Mouse (Mus musculus) heart, embryonic 11.5 days (tissue): Measurements from ENCODE around the gene Dnajc8. TPM values are rescaled to one million over a fixed set of nuclear protein-coding genes. Genes with fewer than 3 reads are reported as not detected.
A peak's percentile ranks its signal among the peaks of the same experiment; 100 is the strongest.
"Not testable (repeated sequence)": the region's sequence is repeated elsewhere in the genome, so short reads cannot be mapped to it uniquely, and the experiment has no call there.

Source experiments
- ATAC-seq: fragments of 200-750 bp; cut with Nextera tagmentation; replicated peaks from 2 replicates; pipeline ENCODE4 v1.8.0; 2017; ENCODE audit warnings: moderate library complexity; ENCODE audit not compliant: insufficient number of reproducible peaks, low FRiP score, low TSS enrichment
- H3K27ac ChIP-seq: fragments of 300-500 bp; sonication (generic); 2 replicates; pipeline ENCODE4 v1.5.1; 2014; ENCODE audit warnings: mild to moderate bottlenecking, low read depth, low read length
- H3K27me3 ChIP-seq: fragments of 300-500 bp; sonication (generic); 2 replicates; pipeline ENCODE4 v1.6.1; 2014; ENCODE audit warnings: mild to moderate bottlenecking, low read length, mixed read lengths; ENCODE audit not compliant: control insufficient read depth, insufficient read depth
- H3K36me3 ChIP-seq: fragments of 300-500 bp; sonication (generic); 2 replicates; pipeline ENCODE4 v1.6.1; 2014; ENCODE audit warnings: mild to moderate bottlenecking, low read length, moderate library complexity, mixed read lengths; ENCODE audit not compliant: control insufficient read depth, insufficient read depth
- H3K4me1 ChIP-seq: fragments of 300-500 bp; sonication (generic); 2 replicates; pipeline ENCODE4 v1.6.1; 2014; ENCODE audit warnings: low read length; ENCODE audit not compliant: control insufficient read depth, insufficient read depth
- H3K4me2 ChIP-seq: fragments of 300-500 bp; sonication (generic); 2 replicates; pipeline ENCODE4 v1.6.1; 2014; ENCODE audit warnings: mild to moderate bottlenecking, moderate library complexity
- H3K4me3 ChIP-seq: fragments of 300-500 bp; sonication (generic); 2 replicates; pipeline ENCODE4 v1.5.1; 2014; ENCODE audit warnings: low read depth, low read length
- H3K9ac ChIP-seq: fragments of 300-500 bp; sonication (generic); 2 replicates; pipeline ENCODE4 v1.6.1; 2014; ENCODE audit warnings: mild to moderate bottlenecking, low read depth, low read length, moderate library complexity
- H3K9me3 ChIP-seq: fragments of 300-500 bp; sonication (generic); replicated peaks from 2 replicates; pipeline ENCODE4 v1.6.1; 2016; ENCODE audit warnings: low read length; ENCODE audit not compliant: control insufficient read depth
- whole genome bisulfite sequencing: fragments of 180-500 bp; shearing (Covaris S2); extraction: QIAGEN DNeasy Blood & Tissue Kit; methylation state at CpG from one replicate; pipeline ENCODE4 v1.1.7; 2014; ENCODE audit not compliant: insufficient replicate concordance; 5-methylcytosine and 5-hydroxymethylcytosine counted together
- polyA plus RNA-seq: library from polyadenylated mRNA; unstranded; fragments of >200 nt; fragmentation: Nextera tagmentation; extraction: Ambion mirVana; gene quantifications from 2 replicates; pipeline ENCODE4 v1.2.1, GENCODE M21; 2014

Gene Dnajc8
- polyA plus RNA-seq, 1 experiment from 2014 or later = 157 TPM

GRCm38 (mm10) chr4:132542724-132543123 lies 7.4 kb downstream of the Dnajc8 start:
- no peak overlapping the region for H3K27ac ChIP-seq
- no peak overlapping the region for H3K9ac ChIP-seq
- ATAC-seq = no peak
- no peaks in the 10 kb centered on the region for H3K4me1 ChIP-seq
- no peak overlapping the region for H3K4me2 ChIP-seq
- no peak overlapping the region for H3K4me3 ChIP-seq
- no peaks in the 10 kb centered on the region for H3K27me3 ChIP-seq
- H3K9me3 ChIP-seq = no peaks in the 10 kb centered on the region
- WGBS = 47% methylated on average over 1 of the region's 1 CpGs
- H3K36me3 ChIP-seq = peaks cover 34% of the 10 kb centered on the region

GRCm38 (mm10) chr4:132545851-132546250 lies 10.5 kb downstream of the Dnajc8 start:
- H3K36me3 ChIP-seq = peaks cover 48% of the 10 kb centered on the region
- H3K4me2 ChIP-seq = no peak overlapping the region
- H3K4me1 ChIP-seq = no peaks in the 10 kb centered on the region
- no peaks in the 10 kb centered on the region for H3K27me3 ChIP-seq
- no peak overlapping the region for H3K4me3 ChIP-seq
- WGBS = 38% methylated on average over 8 of the region's 8 CpGs
- no peak overlapping the region for H3K27ac ChIP-seq
- no peak overlapping the region for H3K9ac ChIP-seq
- no peaks in the 10 kb centered on the region for H3K9me3 ChIP-seq
- ATAC-seq = no peak; the same call in 1 of the 2 replicates

- Histone ChIP-seq H3K4me3 (no peak overlapping the region), H3K4me2 (no peak overlapping the region), H3K9me3 (no peaks in the 10 kb centered on the region), H3K27me3 (no peaks in the 10 kb centered on the region), H3K27ac (0 out of 2 replicates have a peak overlapping the region, but pooled peaks have one; percentile 4), H3K36me3 (peaks cover 23% of the 10 kb centered on the region), H3K9ac (no peak overlapping the region), H3K4me1 (peaks cover 8% of the 10 kb centered on the region)
- WGBS = 59% methylated on average over 5 of the region's 5 CpGs
- ATAC-seq = no peak
These were observed 18.9 kb downstream of the Dnajc8 start for GRCm38 (mm10) chr4:132554221-132554620.

GRCm38 (mm10) chr4:132554653-132555052 lies 19.3 kb downstream of the Dnajc8 start:
- peak overlapping the region; percentile 4; the same call in 1 of the 2 replicates for H3K27ac ChIP-seq

GRCm38 (mm10) chr4:132555550-132555949 lies 20.2 kb downstream of the Dnajc8 start:
- not testable (repeated sequence) for H3K9ac ChIP-seq, H3K27me3 ChIP-seq, H3K9me3 ChIP-seq, H3K4me1 ChIP-seq, ATAC-seq, H3K4me3 ChIP-seq, H3K27ac ChIP-seq, H3K4me2 ChIP-seq
- peaks cover 17% of the 10 kb centered on the region for H3K36me3 ChIP-seq
- 87% methylated on average over 7 of the region's 7 CpGs for WGBS

More at GRCm38 (mm10) chr4:132554653-132555052, 19.3 kb downstream of the Dnajc8 start:
- peaks cover 21% of the 10 kb centered on the region for H3K36me3 ChIP-seq
- no peaks in the 10 kb centered on the region for H3K9me3 ChIP-seq
- ATAC-seq = no peak
- H3K27me3 ChIP-seq = no peaks in the 10 kb centered on the region
- WGBS = 56% methylated on average over 8 of the region's 8 CpGs
- H3K4me3 ChIP-seq = no peak overlapping the region
- H3K9ac ChIP-seq = no peak overlapping the region
- peaks cover 8% of the 10 kb centered on the region for H3K4me1 ChIP-seq
- H3K4me2 ChIP-seq = no peak overlapping the region

- ATAC-seq = no peak
- H3K4me1 ChIP-seq = peaks cover 5% of the 10 kb centered on the region; the same call in 1 of the 2 replicates
- no peaks in the 10 kb centered on the region for H3K36me3 ChIP-seq
- H3K27ac ChIP-seq = no peak overlapping the region
- H3K9me3 ChIP-seq = no peaks in the 10 kb centered on the region
- no peak overlapping the region for H3K4me2 ChIP-seq
- H3K9ac ChIP-seq = no peak overlapping the region
- H3K4me3 ChIP-seq = no peak overlapping the region
- H3K27me3 ChIP-seq = no peaks in the 10 kb centered on the region
- 71% methylated on average over 3 of the region's 3 CpGs for WGBS
These were observed 27.9 kb downstream of the Dnajc8 start for GRCm38 (mm10) chr4:132563261-132563660.

- peaks cover 5% of the 10 kb centered on the region; the same call in 1 of the 2 replicates for H3K4me1 ChIP-seq
- H3K4me2 ChIP-seq = no peak within 1 kb of the TSS
- WGBS = 19% methylated on average over 4 of the region's 4 CpGs
- H3K27me3 ChIP-seq = no peaks in the 10 kb centered on the region
- H3K9me3 ChIP-seq = no peaks in the 10 kb centered on the region
- no peaks in the 10 kb centered on the region for H3K36me3 ChIP-seq
- ATAC-seq = no peak
- no peak within 1 kb of the TSS for H3K9ac ChIP-seq
- H3K27ac ChIP-seq = no peak within 1 kb of the TSS
- H3K4me3 ChIP-seq = no peak within 1 kb of the TSS
These were observed 28.6 kb downstream of the Dnajc8 start, which contains the start of gene Ptafr for GRCm38 (mm10) chr4:132563965-132564364. Ptafr (plus strand) TSS chr4:132564067.

GRCm38 (mm10) chr4:132565089-132565747 lies 29.9 kb downstream of the Dnajc8 start:
- no peak overlapping the region for H3K9ac ChIP-seq
- H3K4me2 ChIP-seq = no peak overlapping the region
- H3K4me1 ChIP-seq = peaks cover 5% of the 10 kb centered on the region; the same call in 1 of the 2 replicates
- 71% methylated on average over 12 of the region's 12 CpGs for WGBS
- no peaks in the 10 kb centered on the region for H3K9me3 ChIP-seq
- H3K4me3 ChIP-seq = no peak overlapping the region
- H3K27ac ChIP-seq = no peak overlapping the region
- no peaks in the 10 kb centered on the region for H3K27me3 ChIP-seq
- no peak for ATAC-seq
- H3K36me3 ChIP-seq = no peaks in the 10 kb centered on the region

GRCm38 (mm10) chr4:132567361-132567779 lies 32.0 kb downstream of the Dnajc8 start:
- H3K36me3 ChIP-seq = no peaks in the 10 kb centered on the region
- 65% methylated on average over 9 of the region's 9 CpGs for WGBS
- no peak overlapping the region for H3K4me2 ChIP-seq
- no peak for ATAC-seq
- H3K9ac ChIP-seq = no peak overlapping the region
- peaks cover 5% of the 10 kb centered on the region; the same call in 1 of the 2 replicates for H3K4me1 ChIP-seq
- H3K4me3 ChIP-seq = no peak overlapping the region
- H3K27me3 ChIP-seq = no peaks in the 10 kb centered on the region
- H3K27ac ChIP-seq = no peak overlapping the region
- H3K9me3 ChIP-seq = no peaks in the 10 kb centered on the region
